Mouse (Mus musculus): ENCODE measurements around the gene Ttc9.

Gene Ttc9

DNA sequence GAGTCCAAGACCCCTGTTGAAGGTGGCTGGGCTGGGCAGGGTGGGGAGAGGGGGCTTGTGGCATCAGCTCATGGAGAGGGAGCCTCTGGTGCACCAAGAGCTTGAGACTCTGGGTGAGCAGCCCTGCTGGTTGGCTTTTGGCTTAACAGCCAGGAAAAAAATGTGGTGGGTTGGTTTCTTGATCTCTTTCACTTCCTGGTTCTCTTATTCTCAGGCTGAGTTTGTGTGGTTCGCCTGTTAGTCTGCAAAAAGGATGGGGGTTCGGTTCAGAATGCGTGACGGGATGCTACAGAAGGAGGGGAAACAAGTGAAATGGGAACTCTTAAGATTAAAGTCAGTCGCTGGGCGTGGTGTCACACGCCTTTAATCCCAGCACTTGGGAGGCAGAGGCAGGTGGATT is 27.0 kb downstream of the Ttc9 start:
- DNase-seq (ENCODE audit: low spot score): no peak

GRCm38 (mm10) chr12:81662076-81662475 is 31.0 kb downstream of the Ttc9 start:
- no peak for DNase-seq (ENCODE audit: low spot score)

- no peak for DNase-seq (ENCODE audit: low spot score)
Measured at GRCm38 (mm10) chr12:81663116-81663515, 32.1 kb downstream of the Ttc9 start.

DNA sequence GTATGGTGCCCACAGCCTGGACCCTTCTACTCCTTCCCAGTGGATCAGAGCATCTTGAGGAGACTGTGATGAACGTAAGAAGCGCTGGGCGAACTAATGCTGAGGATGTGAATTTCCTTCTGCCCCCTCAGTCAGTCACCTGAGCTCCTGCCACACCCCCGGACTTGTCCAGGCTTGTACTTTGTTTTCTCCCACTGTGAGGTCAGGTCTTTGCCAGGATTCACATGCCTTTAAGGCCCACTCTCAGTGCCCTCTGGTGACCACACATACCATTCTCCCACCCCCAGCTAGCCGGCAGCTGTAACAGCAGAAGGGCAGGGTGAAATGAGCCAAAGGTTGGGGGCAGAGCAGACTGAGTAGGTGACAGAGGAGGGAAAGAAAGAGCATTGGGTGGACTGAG is 32.9 kb downstream of the Ttc9 start:
- DNase-seq (ENCODE audit: low spot score): no peak

DNA sequence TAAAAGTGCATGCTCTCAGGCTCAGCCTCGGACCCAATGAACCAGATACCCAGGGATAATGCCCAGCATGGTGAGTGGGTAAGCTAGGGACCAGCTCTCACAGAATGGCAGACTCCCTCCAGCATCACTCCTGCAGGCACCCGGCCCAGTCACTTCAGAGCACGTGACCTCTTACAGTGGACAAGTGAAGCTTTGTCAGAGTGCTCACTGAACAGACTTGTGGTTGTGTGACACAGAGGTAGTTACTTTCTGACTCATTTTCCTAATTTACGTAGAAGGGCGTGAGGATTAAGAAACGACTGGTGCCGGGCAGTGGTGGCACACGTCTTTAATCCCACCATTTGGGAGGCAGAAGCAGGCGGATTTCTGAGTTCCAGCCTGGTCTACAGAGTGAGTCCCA is 37.4 kb downstream of the Ttc9 start:
- DNase-seq (ENCODE audit: low spot score): no peak

DNA sequence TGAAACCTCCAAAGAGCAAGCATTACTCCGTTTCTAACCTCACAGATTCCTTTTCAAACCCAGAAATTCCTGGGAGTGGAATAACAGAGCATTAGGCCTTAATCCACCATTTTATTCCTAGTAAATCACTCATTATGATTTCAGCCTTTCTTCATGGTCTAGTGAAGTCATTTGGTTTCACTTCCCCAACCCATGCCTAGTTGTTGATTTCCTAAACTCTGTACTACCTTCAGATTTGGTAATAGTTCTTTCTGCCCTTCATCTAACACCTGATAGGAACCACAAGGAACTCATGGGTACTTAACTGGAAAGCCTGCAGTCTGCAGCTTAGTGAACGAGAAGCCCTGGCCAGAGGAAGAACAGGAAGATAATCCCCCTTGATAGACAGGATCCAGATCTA is 44.5 kb downstream of the Ttc9 start:
- DNase-seq (ENCODE audit: low spot score): no peak

DNA sequence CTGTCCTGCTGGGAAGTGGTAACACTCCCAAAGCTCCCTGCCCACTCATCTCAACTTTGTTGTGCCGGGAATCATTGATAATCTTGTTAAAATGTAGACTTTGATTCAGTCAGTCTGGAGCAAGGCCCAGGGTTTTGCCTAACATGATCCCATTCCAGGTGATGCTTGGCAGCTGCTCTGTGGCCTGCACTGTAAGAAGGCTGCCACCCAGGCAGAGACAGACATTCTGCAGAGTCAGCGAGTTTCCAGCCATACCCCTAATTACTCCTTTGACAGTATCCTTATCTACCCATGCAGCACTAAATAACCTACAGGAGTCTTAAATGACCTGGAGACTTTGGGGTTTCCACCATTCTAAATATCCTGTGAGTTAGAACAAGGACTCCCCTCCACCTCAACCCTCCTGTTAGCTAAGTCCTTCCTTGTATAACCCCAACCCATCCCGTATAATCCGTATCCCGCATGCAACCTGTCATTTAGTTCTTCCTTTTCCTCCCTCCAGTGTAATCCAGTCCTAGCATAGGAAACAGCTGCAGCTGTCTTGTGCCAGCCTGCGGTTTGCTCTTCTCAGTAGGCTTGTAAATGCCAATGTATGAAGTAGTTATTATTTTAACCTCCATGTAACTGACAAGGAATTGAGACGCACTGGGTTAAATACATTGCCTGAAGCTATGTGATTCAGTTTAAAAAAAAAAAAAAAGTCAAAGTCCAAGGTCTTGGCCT is 48.9 kb downstream of the Ttc9 start:
- DNase-seq (ENCODE audit: low spot score): no peak

DNA sequence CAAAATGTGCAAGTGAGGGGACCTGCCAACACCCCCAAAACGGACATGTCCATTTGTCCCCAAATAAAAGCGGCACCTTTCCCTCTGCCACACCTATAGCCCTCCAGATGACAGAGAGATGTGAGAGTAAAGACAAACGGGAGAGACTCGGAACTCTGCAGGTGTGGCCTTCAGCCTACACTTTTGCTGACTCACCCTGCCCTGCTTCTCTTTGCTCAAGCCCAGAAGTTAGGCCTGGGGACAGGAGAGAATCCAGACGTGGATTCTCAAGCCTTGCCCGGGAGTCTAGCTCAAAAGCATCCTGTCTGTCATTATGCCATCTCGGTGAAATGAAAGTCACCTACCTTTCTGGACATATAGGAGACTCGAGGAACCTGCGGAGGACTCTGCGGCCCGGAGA is 52.3 kb downstream of the Ttc9 start:
- no peak for DNase-seq (ENCODE audit: low spot score)

DNA sequence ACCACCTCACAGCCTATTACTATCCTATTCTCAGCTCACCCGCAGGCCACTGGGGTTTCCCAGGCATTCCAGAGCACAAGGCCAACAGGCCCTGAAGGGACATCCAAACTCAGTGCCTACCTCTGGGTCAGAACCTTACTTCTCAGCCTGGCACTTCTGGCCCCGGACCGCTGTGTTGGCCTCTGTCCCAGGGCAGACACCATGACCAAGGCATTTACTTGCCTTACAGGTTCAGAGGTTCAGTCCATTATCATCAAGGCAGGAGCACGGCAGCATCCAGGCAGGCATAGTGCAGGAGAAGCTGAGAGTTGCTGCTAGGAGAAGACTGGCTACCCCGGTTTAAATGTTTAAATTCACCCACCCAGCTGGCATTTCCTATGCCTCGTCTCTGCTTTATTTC is 53.0 kb downstream of the Ttc9 start:
- DNase-seq (ENCODE audit: low spot score): no peak

GRCm38 (mm10) chr12:81685981-81686380 is 54.9 kb downstream of the Ttc9 start:
- DNase-seq (ENCODE audit: low spot score): no peak

DNA sequence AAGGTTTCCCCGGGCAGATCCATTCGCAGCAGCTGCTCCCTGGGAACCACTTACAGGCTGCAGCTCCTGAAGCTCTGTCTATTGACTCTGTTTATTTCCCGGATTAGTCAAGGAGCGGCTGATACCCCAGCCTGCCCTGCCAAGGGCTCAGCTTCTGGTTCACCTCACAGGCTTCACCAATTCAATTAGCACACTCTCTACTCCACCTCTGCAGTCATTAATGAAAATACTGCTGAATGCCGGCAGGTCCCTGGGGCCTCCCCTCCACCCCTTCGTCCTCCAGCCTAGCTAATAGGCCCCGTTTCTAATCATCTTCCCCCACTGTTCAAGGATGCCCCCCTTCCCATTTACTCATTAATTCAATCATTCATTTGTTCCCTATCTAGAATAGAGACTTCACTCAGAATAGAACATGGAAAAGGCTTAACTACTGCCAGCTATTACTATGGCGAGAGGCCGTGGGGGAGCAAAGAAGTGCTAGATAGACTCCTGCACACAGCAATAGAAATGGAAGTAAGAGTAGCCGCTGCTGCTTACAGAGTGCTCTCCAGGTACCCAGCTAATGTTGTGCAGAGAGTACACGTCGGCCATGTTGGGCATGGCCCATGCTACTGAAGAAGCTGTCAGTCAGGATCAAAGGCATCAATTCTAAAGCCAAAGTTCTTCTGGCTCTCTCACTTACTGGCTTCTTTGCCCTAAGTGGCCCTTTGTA is 55.5 kb downstream of the Ttc9 start:
- DNase-seq (ENCODE audit: low spot score): no peak

GRCm38 (mm10) chr12:81687873-81688272 is 56.8 kb downstream of the Ttc9 start:
- DNase-seq (ENCODE audit: low spot score): no peak

DNA sequence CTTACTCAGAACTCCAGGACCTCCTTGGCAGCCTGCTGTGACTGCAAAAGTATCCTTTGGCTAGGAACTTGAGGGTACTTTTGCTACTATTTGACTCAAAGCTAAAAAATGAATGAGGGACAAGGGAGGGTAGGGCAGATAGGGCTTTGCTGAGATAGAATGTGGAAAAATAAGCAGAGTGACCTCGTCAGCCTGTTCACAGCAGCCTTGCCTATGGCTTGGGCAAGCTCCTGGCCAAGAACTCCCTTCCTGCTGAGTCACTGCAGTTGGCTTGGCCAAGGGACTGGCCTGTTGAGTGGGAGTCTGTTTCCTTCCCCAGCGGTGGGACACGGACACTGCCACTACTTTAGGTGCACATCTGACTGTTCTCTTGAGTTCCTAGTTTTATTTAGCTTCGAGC is 57.5 kb downstream of the Ttc9 start:
- DNase-seq (ENCODE audit: low spot score): no peak

- no peak for DNase-seq (ENCODE audit: low spot score)
Measured at GRCm38 (mm10) chr12:81689505-81690056, 58.5 kb downstream of the Ttc9 start.

DNA sequence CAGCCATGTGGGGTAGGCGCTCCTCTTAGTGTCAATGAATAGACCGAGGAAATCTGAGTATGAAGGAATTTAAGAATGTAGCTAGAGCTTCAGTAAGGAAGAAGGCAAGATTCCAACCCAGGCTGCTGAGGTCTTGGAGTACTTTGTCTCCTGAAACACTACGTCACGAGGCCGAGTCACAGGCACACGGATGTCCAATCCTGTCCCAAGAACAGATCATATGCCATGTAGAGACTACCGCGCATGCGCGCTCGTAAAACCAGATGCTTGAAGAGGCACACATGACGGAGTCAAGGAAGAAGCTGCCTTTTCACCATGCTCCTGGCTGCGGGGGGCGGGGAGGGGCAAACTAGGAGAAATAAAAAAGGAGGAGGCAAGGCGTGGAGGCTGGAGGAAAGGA is 59.1 kb downstream of the Ttc9 start:
- DNase-seq (ENCODE audit: low spot score): no peak

GRCm38 (mm10) chr12:81690751-81691150 is 59.7 kb downstream of the Ttc9 start:
- DNase-seq (ENCODE audit: low spot score): no peak

DNA sequence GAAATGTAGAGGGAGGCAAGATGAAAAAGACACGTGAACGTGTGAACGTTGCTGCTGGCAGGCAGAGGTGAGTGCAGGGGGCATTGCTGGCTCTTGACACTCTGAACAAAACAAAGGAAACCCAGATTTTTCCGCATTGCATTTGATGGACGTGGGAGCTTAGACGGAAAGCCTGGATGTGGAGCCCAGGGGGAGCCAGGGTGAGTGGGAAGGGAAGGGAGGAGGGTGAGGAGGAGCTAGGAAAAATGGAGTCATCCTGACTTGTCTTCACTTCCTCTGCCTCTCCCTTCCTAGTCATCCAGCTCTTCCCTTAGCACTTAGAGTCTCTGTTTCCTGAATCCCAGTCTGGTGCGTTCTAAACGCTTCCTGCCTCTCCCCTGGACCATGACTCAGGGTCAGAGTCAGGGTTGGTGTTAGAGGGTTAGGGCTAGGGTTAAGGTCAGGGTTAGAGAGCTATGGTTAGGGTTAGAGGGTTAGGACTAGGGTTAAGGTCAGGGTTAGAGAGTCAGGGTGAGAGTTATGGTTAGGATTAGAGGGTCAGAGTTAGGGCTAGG is 60.2 kb downstream of the Ttc9 start:
- DNase-seq (ENCODE audit: low spot score): no peak

DNA sequence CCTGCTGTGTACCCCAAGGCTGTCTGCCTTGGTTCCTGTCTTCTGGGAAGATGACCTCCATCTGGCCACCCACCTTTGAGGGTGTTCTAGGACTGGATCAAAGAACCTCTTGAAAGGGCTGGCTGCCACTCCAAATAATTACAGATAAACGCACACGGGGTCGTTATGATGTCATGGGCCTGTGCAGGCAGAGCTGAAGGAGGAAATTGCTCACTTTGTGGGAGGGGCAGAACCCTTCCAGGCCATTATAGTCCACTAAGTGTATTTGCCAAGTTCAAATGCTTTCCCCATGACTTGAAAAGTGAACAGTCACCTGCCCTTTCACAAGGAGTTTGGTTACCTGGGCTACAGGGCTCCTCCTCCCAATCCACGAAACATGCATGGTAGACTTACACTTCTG is 67.0 kb downstream of the Ttc9 start:
- DNase-seq (ENCODE audit: low spot score): no peak

DNA sequence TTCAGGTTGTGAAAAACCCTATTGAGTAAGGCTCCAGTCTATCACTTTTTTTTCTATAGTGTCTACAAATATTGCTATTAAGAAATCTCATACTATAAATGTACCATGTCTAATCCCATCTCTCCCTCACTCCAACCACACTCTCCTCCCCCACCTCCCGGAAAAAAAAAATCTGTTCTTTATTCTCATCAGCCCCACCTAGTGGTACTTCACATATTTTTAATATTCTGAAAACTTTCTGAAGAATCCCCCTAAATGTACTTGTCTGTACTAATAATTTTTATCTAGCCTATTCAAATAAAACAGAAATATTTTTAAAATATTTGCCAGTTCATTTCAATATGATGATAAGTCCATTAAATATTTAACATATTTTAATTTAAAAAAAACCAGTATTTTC is 71.9 kb downstream of the Ttc9 start:
- DNase-seq (ENCODE audit: low spot score): peak; percentile 13

DNA sequence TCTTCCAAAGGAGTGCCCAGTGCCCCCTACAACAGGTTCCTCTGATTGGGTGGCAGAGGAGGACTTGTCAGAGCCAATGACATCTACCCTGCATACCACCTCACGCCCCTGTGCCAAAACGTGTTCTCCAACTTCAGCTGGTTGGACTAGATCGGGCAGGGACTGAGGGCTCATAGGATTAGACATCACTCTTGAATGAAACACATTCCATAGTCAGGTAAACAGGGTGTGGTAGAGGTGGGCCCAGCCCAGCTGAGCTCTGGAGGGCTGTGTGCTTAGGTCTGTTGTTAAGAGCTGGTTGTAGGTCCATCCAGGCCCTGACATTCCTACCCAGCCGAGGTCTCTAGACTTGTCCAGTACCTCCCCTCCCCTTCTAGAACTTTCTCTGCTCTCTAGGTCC is 81.6 kb downstream of the Ttc9 start:
- no peak for DNase-seq (ENCODE audit: low spot score)
